Mouse (Mus musculus) liver, embryonic 13.5 days (tissue): ENCODE results near the gene Pigyl. TPM values are rescaled to one million over a fixed set of nuclear protein-coding genes. Genes with fewer than 3 reads are reported as not detected.
"Not testable (repeated sequence)": the region's sequence is repeated elsewhere in the genome, so short reads cannot be mapped to it uniquely, and the experiment has no call there.

Experiments used
- ATAC-seq: fragments of 200-750 bp; cut with Nextera tagmentation; 2 replicates; pipeline ENCODE4 v1.8.0; 2017; ENCODE audit warnings: low read depth, mild to moderate bottlenecking, moderate number of reproducible peaks, moderate library complexity
- DNase-seq: peaks from one replicate; pipeline ENCODE4 v3.0.0; 2022
- H3K27ac ChIP-seq: fragments of 300-500 bp; sonication (generic); 2 replicates; pipeline ENCODE4 v1.5.1; 2015; ENCODE audit warnings: moderate library complexity, mild to moderate bottlenecking, inconsistent platforms
- H3K27me3 ChIP-seq: fragments of 300-500 bp; sonication (generic); 2 replicates; pipeline ENCODE4 v1.6.1; 2015; ENCODE audit warnings: mild to moderate bottlenecking, inconsistent platforms
- H3K36me3 ChIP-seq: fragments of 300-500 bp; sonication (generic); 2 replicates; pipeline ENCODE4 v1.6.1; 2015; ENCODE audit warnings: mild to moderate bottlenecking, inconsistent platforms
- H3K4me1 ChIP-seq: fragments of 300-500 bp; sonication (generic); replicated peaks from 2 replicates; pipeline ENCODE4 v1.6.1; 2015; ENCODE audit warnings: inconsistent platforms
- H3K4me2 ChIP-seq: fragments of 300-500 bp; sonication (generic); 2 replicates; pipeline ENCODE4 v1.6.1; 2015; ENCODE audit warnings: inconsistent platforms, mild to moderate bottlenecking, moderate library complexity
- H3K4me3 ChIP-seq: fragments of 300-500 bp; sonication (generic); replicated peaks from 2 replicates; pipeline ENCODE4 v1.5.1; 2015; ENCODE audit warnings: mild to moderate bottlenecking, inconsistent platforms
- H3K9ac ChIP-seq: fragments of 300-500 bp; sonication (generic); 2 replicates; pipeline ENCODE4 v1.6.1; 2015; ENCODE audit warnings: mild to moderate bottlenecking, inconsistent platforms
- H3K9me3 ChIP-seq: fragments of 300-500 bp; sonication (generic); replicated peaks from 2 replicates; pipeline ENCODE4 v1.6.1; 2016; ENCODE audit warnings: inconsistent platforms
- WGBS: fragments of 180-500 bp; shearing (Covaris S2); methylation state at CpG from one replicate; pipeline ENCODE4 v1.1.7; 2015; ENCODE audit not compliant: insufficient replicate concordance; 5-methylcytosine and 5-hydroxymethylcytosine counted together
- polyA plus RNA-seq: library from polyadenylated mRNA; unstranded; fragments of >200 nt; fragmentation: Nextera tagmentation; extraction: Ambion mirVana; gene quantifications from 2 replicates; pipeline ENCODE4 v1.2.1, GENCODE M21; 2015

The Pigyl gene
- polyA plus RNA-seq, 1 experiment from 2014 or later = 44.6 TPM

DNA sequence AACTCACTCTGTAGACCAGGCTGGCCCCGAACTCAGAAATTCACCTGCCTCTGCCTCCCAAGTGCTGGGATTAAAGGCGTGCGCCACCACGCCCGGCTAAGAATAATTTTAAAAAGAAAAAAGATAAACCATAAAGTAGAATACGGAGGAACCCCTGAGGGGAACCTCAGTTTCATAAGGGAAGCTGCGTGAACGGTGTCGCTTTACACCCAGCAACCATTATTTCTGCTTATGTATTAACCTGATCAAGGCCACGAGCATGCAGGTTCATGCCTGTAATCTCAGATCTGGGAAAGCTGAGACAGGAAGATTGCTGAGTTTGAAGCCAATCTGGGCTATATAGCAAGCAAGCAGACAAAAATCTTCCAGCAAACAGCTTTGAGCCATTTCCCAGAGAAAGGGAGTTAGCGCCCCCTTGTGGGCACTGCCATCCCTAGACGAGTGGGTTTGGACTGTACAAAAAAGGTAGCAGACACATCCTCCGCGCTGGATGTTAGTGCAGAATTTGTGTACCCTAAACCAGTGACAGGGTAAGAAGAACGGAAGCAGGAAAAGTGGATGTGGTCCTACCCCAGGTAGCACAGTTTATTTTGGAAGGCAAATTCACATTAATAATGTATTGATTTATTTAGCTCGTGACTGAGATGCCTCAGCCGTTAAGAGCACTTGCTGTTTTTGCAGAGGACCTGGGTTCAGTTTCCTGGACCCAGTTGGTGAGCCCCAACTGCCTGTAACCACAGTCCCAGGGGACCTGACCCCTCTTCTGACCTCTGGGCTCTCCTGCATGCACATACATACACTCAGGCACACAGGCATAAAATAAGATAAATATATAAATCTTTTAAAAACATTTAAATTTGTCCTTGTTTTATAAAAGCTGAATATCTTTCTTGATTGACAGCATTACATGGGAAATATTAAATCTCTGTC, 13.3 kb upstream of the Pigyl start:
- Histone ChIP-seq H3K4me1 (peaks cover 3% of the 10 kb centered on the region), H3K4me2 (no peak overlapping the region), H3K9me3 (no peaks in the 10 kb centered on the region), H3K27ac (no peak overlapping the region), H3K4me3 (no peak overlapping the region), H3K9ac (no peak overlapping the region), H3K27me3 (no peaks in the 10 kb centered on the region), H3K36me3 (no peaks in the 10 kb centered on the region)
- peak; percentile 66 for ATAC-seq
- peak; percentile 77 for DNase-seq
- WGBS = 39% methylated on average over 17 of the region's 17 CpGs

DNA sequence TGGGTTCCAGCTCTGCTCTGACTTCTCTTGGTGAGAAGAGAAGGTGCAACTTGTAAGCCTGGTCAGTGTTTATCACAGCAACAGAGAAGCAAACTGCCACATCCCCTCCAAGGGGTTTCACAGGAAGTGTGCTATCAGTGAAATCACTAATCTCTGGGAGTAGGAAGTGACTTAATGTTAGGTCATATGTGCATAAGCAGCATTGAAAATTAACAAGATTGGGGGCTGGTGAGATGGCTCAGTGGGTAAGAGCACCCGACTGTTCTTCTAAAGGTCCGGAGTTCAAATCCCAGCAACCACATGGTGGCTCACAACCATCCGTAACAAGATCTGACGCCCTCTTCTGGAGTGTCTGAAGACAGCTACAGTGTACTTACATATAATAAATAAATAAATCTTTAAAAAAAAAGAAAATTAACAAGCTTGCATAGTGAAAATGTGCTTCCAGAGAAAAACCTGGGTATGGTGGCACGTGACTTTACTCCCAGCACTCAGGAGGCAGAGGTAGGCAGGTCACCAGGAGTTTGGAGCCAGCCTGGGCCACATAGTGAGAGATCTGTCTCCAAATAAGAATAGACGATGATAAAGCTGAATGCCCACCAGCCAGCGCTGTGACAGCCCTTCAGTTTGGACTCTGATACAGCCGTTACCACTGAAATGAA, 12.2 kb upstream of the Pigyl start:
- ATAC-seq (no peak), DNase-seq (no peak)
- no peak overlapping the region for H3K27ac ChIP-seq
- no peaks in the 10 kb centered on the region for H3K27me3 ChIP-seq
- H3K36me3 ChIP-seq = no peaks in the 10 kb centered on the region
- peaks cover 7% of the 10 kb centered on the region for H3K4me1 ChIP-seq
- H3K4me3 ChIP-seq = no peak overlapping the region
- WGBS = 60% methylated on average over 8 of the region's 8 CpGs
- H3K9me3 ChIP-seq = no peaks in the 10 kb centered on the region
- no peak overlapping the region for H3K4me2 ChIP-seq
- H3K9ac ChIP-seq = no peak overlapping the region

DNA sequence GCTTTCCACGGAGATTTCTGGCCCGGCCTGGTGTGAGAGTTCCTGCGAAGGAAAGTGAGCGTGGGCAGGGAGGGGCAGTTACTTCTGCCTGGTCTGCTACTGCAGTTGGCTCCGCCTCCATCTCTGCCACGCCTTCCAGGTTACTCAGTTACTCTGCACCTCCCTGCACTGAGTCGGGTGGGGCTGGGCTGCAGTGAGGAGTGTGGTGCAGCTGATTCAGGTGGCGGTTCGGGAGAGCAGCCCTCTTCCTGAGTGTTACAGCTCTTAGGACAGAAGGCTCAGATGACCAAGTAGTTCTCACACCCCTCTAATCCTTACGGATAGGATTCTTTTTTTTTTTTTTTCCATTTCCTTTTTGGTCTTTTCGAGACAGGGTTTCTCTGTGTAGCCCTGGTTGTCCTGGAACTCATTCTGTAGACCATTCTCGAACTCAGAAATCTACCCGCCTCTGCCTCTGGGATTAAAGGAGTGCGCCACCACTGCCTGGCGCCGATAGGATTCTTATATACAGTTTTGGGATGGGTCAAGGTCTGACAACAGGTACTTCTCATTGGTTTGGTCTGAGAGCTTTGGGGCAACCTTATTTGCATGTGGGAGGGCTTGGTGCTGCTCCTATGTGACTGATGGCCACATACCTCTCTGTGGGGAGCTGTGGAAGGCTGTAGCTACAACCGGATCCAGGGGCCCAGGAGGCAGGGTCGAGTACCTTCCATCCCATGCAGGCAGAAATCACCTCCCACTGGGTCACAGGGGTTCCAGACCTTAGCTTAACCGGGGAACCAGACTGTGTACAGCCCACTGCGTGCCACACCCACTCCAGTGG, 7.0 kb upstream of the Pigyl start:
- Histone ChIP-seq H3K4me2 (0 out of 2 replicates have a peak overlapping the region, but pooled peaks have one; percentile 7), H3K9me3 (no peaks in the 10 kb centered on the region), H3K9ac (no peak overlapping the region), H3K36me3 (no peaks in the 10 kb centered on the region), H3K27ac (no peak overlapping the region), H3K4me3 (no peak overlapping the region), H3K4me1 (peaks cover 13% of the 10 kb centered on the region), H3K27me3 (no peaks in the 10 kb centered on the region)
- whole genome bisulfite sequencing = 45% methylated on average over 20 of the region's 20 CpGs
- ATAC-seq (peak; percentile 91), DNase-seq (peak; percentile 68)

DNA sequence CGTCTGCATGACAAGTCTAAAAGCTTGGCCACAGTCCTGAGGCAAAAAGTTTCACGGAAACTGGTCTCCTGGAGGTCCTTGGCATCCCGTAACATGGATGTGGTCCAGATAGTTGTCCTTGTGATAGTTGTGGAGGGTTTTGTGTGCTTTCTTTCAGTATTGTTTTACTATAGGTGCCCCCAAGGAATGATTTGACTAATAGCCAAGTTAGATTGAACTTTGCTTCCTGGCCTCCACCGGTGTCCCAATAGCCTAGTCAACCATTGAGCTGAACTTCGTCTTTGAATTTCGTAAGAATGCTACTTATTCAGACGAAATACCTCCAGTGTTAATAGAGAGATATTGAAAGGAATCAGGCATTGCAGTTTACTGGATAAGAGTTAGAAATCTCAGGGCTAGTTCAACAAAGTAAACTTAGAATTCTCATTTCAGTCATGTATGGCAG, 6.4 kb upstream of the Pigyl start:
- WGBS = 61% methylated on average over 7 of the region's 7 CpGs
- not testable (repeated sequence) for H3K4me3 ChIP-seq, H3K4me2 ChIP-seq, ATAC-seq, H3K27ac ChIP-seq, H3K9ac ChIP-seq, DNase-seq, H3K9me3 ChIP-seq, H3K27me3 ChIP-seq, H3K36me3 ChIP-seq
- peaks cover 13% of the 10 kb centered on the region for H3K4me1 ChIP-seq

DNA sequence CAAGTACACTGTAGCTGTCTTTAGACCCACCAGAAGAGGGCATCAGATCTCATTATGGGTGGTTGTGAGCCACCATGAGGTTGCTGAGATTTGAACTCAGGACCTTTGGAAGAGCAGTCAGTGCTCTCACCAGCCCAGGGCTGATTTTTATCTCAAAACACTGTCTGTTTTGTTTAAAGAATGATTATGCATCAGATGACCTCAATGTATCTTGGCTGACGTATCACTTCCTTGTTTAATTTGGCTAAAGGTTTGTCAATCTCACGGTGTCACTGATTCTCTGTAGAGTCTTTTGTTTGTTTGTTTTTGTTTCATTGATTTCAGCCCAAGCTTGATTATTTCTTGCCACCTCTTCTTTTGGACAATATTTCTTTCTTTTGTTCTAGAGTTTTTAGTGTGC, 5.7 kb upstream of the Pigyl start:
- H3K4me3 ChIP-seq = no peak overlapping the region
- H3K27me3 ChIP-seq = no peaks in the 10 kb centered on the region
- H3K4me2 ChIP-seq = no peak overlapping the region
- DNase-seq (no peak), ATAC-seq (no peak)
- H3K36me3 ChIP-seq = no peaks in the 10 kb centered on the region
- H3K9ac ChIP-seq = no peak overlapping the region
- H3K9me3 ChIP-seq = no peaks in the 10 kb centered on the region
- peaks cover 18% of the 10 kb centered on the region for H3K4me1 ChIP-seq
- no peak overlapping the region for H3K27ac ChIP-seq
- 74% methylated on average over 2 of the region's 2 CpGs for WGBS

DNA sequence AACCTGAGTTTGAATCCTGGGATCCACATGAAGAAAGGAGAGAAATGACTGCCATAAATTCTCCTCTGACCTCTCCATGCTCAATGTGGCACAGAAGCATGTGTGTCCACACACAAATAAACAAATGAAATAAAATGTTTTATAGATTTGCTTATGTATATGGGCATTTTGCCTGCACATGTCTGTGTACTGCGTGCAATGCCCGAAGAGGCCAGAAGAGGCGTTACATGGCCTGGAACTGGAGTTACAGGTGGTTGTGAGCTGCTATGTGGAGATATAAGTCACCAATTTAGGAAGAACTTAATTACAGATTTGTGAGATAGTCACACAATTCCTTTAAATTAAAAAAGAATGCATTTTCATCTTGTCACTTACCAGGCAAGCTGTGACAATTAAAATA, 2.8 kb upstream of the Pigyl start:
- Histone ChIP-seq H3K36me3 (peaks cover 12% of the 10 kb centered on the region; the same call in 1 of the 2 replicates), H3K4me1 (peaks cover 35% of the 10 kb centered on the region), H3K27me3 (no peaks in the 10 kb centered on the region), H3K4me2 (no peak overlapping the region), H3K27ac (no peak overlapping the region), H3K9ac (no peak overlapping the region), H3K4me3 (no peak overlapping the region), H3K9me3 (no peaks in the 10 kb centered on the region)
- WGBS = 76% methylated on average over 3 of the region's 3 CpGs
- DNase-seq (no peak), ATAC-seq (no peak)

DNA sequence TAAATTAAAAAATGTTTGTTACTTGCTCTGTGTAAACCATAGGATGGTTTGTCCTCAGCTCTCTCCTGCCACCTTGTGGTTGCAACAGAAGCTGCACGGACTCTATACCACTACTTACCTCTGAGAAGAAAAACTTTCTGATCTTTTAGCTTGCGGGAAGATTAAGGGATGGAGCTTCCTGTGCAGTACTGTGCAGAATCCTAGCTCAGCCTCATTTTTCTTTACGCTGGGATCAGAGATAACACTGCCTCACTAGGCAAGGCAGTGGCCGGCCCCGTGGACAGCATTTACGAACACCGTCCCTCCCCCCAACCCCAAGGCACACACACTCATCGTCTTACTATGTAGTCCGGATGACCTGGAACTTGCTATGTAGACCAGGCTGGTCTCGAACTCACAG, 1.0 kb upstream of the Pigyl start:
- H3K27ac ChIP-seq = no peak overlapping the region; the same call in 1 of the 2 replicates
- H3K9me3 ChIP-seq = no peaks in the 10 kb centered on the region
- ATAC-seq (0 out of 2 replicates have a peak, but pooled peaks have one; percentile 6), DNase-seq (peak; percentile 60)
- H3K9ac ChIP-seq = peak overlapping the region; percentile 60; the same call in 1 of the 2 replicates
- peaks cover 12% of the 10 kb centered on the region; the same call in 1 of the 2 replicates for H3K36me3 ChIP-seq
- H3K27me3 ChIP-seq = no peaks in the 10 kb centered on the region
- peaks cover 22% of the 10 kb centered on the region for H3K4me1 ChIP-seq
- H3K4me2 ChIP-seq = peak overlapping the region; percentile 89
- WGBS = 8% methylated on average over 10 of the region's 10 CpGs
- peak overlapping the region; percentile 76 for H3K4me3 ChIP-seq

DNA sequence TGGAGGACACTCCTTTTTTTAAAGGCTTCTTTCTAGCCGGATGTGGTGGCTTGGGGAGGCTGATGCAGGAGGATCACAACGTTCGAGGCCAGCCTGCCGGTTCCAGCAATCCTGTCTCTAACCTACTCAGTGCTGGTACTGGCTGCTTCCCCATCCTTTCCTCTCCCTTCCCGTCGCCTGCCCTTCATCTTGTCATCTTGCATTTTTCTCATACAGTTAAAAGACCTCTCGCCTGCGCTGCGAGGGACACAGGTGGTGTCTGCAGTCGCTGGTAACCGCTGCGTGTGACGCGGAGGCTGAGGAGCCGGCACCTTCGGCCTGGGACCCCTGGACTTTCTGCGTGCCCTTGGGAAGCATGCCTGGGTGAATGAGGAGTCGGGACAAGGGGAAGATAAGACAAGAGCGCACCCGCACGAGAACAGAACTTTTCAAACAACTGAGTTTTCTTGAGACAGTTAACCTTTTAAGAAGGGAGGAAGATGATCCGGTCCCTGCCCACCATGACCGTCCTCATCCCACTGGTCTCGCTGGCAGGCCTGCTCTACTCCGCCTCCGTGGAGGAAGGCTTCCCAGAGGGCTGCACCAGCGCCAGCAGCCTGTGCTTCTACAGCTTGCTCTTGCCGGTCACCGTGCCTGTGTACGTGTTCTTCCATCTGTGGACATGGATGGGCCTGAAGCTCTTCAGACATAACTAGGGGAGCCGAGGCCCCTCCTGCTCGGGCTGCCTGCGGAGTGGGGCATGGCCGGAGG, 1.0 kb downstream of the Pigyl start:
- Histone ChIP-seq H3K27ac (no peak overlapping the region), H3K9ac (peak overlapping the region; percentile 86), H3K9me3 (no peaks in the 10 kb centered on the region), H3K27me3 (no peaks in the 10 kb centered on the region), H3K4me1 (peaks cover 22% of the 10 kb centered on the region), H3K4me2 (peak overlapping the region; percentile 89), H3K4me3 (peak overlapping the region; percentile 76), H3K36me3 (peaks cover 12% of the 10 kb centered on the region; the same call in 1 of the 2 replicates)
- 64% methylated on average over 34 of the region's 34 CpGs for WGBS
- ATAC-seq = no peak
- no peak for DNase-seq

DNA sequence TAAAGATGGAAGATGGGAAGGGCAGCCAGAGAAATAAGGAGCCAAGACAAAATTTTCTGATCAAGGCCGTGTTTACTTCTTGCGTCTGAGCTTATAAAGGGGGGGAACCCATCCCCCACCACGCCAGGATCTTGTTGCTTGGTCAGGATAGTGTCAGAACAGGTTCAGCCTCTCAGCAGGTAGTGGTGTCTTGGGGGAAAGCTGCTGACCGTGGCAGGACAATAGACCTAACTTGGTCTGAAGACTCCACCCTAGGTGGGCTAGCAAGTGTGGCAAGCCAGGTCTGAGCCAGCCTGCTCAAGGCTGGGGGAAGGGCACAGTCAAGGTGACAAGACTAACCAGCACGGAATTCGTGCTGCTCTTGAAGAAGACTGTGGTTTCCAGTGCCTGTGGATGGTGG, 4.7 kb downstream of the Pigyl start:
- Histone ChIP-seq H3K36me3 (peaks cover 12% of the 10 kb centered on the region; the same call in 1 of the 2 replicates), H3K4me2 (no peak overlapping the region), H3K27ac (no peak overlapping the region), H3K9ac (no peak overlapping the region), H3K9me3 (no peaks in the 10 kb centered on the region), H3K4me3 (no peak overlapping the region), H3K27me3 (peaks cover 31% of the 10 kb centered on the region), H3K4me1 (peaks cover 25% of the 10 kb centered on the region)
- no peak for DNase-seq
- WGBS = 51% methylated on average over 6 of the region's 6 CpGs
- ATAC-seq = no peak

DNA sequence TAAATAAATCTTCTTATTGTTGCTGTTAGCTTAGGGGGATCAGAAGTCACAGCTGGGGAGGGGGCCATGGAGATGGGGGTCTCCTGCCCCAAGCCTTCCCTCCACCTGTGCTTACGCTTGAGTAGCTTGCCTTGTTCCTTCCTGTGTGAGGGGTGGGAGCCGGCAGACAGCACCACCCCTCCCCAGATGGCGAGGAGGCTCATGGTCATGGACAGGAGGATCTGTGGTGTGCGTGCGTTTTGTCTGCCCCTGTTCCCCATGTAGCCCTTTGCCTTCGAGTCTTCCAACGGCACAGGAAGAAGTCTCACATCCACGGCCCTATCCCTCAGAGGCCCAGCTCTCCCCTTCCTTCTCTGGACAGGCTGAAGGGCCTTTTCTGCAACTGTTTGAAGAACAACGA, 5.7 kb downstream of the Pigyl start:
- Histone ChIP-seq H3K27me3 (peaks cover 31% of the 10 kb centered on the region), H3K9me3 (no peaks in the 10 kb centered on the region), H3K27ac (no peak overlapping the region), H3K4me1 (peaks cover 20% of the 10 kb centered on the region), H3K36me3 (peaks cover 12% of the 10 kb centered on the region; the same call in 1 of the 2 replicates), H3K4me2 (no peak overlapping the region), H3K4me3 (no peak overlapping the region), H3K9ac (no peak overlapping the region)
- ATAC-seq (no peak), DNase-seq (no peak)
- WGBS = 67% methylated on average over 9 of the region's 9 CpGs
